Mouse (Mus musculus): ENCODE measurements at regions not wholly inside any gene's neighbourhood (a gene's known extent, or its start where the extent isn't known, plus 50 kb on each side); places are given as distances from the start of the nearest gene placed in this dataset.

GRCm38 (mm10) chr1:154080505-154081380, 120.2 kb upstream of the Zfp648 start:
- DNase-seq (ENCODE audit: low spot score), result no peak

- no peak for DNase-seq (ENCODE audit: low spot score)
Measured at GRCm38 (mm10) chr1:154086145-154086544, 114.8 kb upstream of the Zfp648 start.

DNA sequence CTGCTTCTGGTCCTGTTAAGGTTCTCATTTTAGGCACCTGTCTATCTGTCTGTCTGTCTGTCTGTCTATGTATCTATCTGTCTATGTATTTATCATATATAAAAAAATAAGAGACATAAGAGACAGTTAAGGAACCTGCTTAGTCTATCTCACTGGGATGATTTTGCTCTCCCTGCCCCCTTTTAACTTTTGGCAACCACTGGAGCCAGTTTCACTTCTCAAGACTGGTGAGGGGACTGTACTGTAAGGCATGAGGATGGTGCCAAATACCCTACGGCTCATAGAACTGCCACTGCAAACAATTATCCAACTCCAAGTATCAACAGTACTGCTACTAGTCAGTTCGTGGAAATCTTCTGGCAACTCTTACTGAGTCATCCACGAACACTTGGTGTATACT, 111.2 kb upstream of the Zfp648 start:
- DNase-seq (ENCODE audit: low spot score), result no peak

DNA sequence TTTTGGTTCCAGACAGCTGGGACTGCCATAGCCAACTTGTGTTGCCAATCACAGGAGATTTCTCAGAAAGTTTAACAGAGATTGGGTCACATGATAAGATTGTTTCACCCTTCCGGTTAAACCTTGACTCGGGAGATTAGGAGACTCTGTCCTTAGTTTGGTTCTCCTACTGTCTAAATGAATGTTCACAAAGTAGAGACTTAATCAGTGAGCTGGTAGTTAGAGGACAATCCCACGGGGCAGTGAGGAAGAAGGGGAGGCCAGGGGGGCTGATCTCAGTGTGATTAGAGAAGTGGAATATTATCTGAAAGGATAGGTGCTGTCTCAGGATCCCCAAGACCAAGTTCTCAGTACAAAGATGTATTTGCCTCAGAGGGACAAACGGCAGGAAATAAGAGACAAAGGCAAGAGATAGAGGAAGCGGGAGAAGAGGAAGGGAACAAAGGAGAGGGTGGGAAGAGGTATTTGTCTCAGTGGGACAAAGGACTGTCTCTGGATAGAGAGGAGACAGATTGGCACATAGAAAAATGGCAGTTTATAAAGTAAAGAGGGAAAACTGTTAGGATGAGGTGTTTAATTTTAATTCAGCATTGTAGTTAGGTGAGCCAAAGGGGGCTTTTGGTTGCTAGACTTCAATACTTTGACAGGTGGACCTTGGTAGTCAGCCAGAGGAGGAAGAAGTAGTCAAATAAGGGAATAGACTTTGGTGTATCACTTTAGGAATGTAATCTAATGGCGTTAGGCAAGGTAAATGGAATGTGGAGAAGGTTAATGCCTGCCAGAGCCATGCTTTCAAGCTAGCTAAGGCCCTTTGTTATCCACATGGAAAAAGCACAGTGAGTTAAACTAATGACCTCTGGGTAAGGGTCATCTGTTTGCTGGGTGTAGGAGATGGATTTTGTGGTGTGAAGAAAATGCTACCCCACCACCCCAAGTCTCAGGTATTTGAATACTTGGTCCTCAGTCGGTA, 110.2 kb upstream of the Zfp648 start:
- no peak for DNase-seq (ENCODE audit: low spot score)

GRCm38 (mm10) chr1:154093549-154093948, 107.4 kb upstream of the Zfp648 start:
- no peak for DNase-seq (ENCODE audit: low spot score)

GRCm38 (mm10) chr1:154094357-154094756, 106.6 kb upstream of the Zfp648 start:
- DNase-seq (ENCODE audit: low spot score), result no peak

DNA sequence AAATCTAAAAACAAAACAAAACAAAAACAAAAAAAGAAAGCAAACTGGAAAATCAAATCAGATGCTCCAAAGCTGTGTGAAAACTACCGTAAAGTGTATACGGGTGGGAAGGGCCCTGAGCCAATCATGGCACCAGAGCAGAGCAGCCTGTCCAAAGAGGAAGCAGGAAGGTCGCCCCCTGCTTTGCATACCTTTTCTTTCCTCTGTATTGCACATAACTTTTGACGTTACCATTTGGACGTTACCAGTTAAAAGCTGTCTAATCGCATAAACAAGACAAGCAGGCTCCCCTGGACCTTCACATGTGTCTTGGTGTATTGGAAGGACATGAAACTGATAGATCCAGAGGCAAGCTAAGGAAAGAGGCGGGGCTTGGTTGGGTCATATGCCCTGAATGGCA, 104.9 kb upstream of the Zfp648 start:
- no peak for DNase-seq (ENCODE audit: low spot score)

GRCm38 (mm10) chr1:154096911-154097310, 104.1 kb upstream of the Zfp648 start:
- DNase-seq (ENCODE audit: low spot score), result no peak

GRCm38 (mm10) chr1:154097656-154098055, 103.3 kb upstream of the Zfp648 start:
- DNase-seq (ENCODE audit: low spot score), result no peak

- DNase-seq (ENCODE audit: low spot score), result no peak
Measured at GRCm38 (mm10) chr1:154100556-154100955, 100.4 kb upstream of the Zfp648 start.

- no peak for DNase-seq (ENCODE audit: low spot score)
Measured at GRCm38 (mm10) chr1:154101433-154101832, 99.6 kb upstream of the Zfp648 start.

DNA sequence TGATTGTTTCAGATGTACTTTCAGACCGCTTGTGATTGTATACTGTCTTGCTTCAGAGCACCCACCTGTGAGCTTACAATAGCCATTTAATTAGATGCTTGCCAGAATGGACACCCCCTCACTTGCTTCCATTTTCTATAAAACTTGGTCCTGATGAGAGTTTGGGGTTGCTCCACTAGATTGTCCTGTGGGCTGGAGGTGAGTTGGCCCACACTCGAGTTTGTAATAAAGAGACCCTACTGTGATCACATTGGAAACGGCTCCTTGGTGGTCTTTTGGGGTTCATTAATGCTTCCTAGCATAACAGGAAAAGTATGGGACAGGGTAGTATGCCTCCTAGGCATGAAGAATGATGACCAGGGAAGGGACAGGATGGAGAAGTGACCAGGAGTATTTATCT, 98.8 kb upstream of the Zfp648 start:
- no peak for DNase-seq (ENCODE audit: low spot score)

GRCm38 (mm10) chr1:154102871-154103596, 98.0 kb upstream of the Zfp648 start:
- no peak for DNase-seq (ENCODE audit: low spot score)

DNA sequence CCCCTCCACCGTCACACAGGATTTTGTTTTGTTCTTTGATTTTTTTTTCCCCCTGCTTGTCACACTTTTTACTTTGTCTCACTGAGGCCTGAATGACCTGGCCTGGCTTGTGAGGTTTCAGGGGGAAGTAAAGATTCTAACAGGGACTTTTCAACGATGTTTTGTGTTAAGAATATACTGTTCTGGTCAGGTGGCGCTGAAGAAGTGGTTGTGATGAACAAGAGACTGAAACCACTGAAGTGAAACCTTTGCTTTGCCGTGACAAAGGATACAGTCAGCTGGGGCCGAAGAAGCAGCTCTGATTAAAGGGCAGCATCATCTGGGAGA, 97.4 kb upstream of the Zfp648 start:
- no peak for DNase-seq (ENCODE audit: low spot score)

GRCm38 (mm10) chr1:154104006-154104600, 96.9 kb upstream of the Zfp648 start:
- DNase-seq (ENCODE audit: low spot score), result no peak

- no peak for DNase-seq (ENCODE audit: low spot score)
Measured at GRCm38 (mm10) chr1:154104779-154105178, 96.2 kb upstream of the Zfp648 start.

DNA sequence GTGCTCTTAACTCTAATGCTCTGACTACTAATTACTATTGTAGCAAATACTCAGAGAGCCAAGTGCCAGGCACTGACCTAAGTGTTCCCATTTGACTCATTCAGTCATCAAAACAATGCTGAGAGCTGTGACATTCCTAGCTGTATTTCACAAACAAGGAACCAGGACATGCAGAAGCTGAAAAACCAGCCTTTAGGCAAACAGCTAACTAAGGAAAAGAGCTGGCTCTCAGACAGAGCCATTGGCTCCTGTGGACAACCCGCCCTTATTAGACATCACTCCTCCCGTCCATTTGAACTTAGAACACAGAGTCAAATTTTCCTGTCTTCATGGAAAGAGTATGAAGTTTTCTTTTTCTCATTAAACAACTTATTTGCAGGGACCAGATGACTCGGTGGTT, 88.5 kb upstream of the Zfp648 start:
- no peak for DNase-seq (ENCODE audit: low spot score)

GRCm38 (mm10) chr1:154113291-154114050, 87.5 kb upstream of the Zfp648 start:
- no peak for DNase-seq (ENCODE audit: low spot score)

DNA sequence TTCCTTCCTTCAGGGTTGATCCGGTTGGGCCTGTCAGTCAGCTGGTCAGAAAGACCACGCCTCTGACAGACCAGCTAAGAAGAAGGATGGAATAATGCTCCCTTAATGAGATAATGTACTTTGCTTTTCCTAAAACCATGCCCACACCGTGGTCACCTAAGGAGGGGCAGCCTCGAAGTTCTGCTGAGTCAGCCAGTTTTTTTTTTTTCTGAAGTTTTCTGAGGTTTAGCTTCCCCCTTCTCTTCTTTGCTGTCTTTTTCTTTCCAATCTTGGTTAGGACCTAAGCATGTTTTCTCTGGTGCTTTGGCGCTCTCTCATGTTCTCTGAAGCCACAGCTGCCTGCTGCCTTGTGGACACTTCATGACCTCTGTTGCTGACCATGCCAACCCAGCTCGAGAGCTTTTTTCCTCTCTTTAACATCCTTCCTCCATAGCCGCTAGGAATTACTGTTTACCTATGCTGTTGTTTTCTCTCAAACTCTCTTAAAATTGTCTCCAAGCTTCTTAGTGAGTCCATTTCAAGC, 84.7 kb upstream of the Zfp648 start:
- no peak for DNase-seq (ENCODE audit: low spot score)

DNA sequence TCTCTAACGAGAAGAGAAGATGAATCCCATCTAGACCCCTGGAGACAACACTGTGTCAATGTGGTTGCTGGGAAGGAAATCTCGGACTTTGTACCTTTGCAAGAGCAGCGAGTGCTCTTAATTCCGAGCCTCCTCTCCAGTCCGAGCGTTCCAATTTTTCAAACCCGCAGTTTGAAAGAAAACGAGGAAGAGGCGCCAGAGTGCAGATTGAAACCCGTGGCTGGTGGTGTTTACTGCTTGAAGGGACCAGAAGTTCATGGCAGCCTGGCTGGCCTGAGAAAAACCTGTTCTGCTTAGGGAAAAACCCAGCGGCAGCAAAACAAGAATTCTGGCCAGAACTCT, 83.7 kb upstream of the Zfp648 start:
- no peak for DNase-seq (ENCODE audit: low spot score)
